Mouse (Mus musculus) c-Kit-positive CD71-negative TER-119-negative erythroid progenitor cells, embryonic 14.5 days (primary cell): ENCODE results near the gene Fasn.
"Not testable (repeated sequence)": the region's sequence is repeated elsewhere in the genome, so short reads cannot be mapped to it uniquely, and the experiment has no call there.

Experiments
- DNase-seq: peaks from one replicate; pipeline ENCODE4 v3.0.0-alpha.2; 2013; ENCODE audit warnings: low read depth

Gene Fasn

GRCm38 (mm10) chr11:120823956-120824786 lies at the start of gene Fasn:
Gene Fasn (minus strand): TSS chr11:120824547.
- peak; percentile 84 for DNase-seq

GRCm38 (mm10) chr11:120873206-120873605 lies 48.9 kb upstream of the Fasn start:
- DNase-seq, result no peak

GRCm38 (mm10) chr11:120871521-120871920 lies 47.2 kb upstream of the Fasn start:
- no peak for DNase-seq

DNA sequence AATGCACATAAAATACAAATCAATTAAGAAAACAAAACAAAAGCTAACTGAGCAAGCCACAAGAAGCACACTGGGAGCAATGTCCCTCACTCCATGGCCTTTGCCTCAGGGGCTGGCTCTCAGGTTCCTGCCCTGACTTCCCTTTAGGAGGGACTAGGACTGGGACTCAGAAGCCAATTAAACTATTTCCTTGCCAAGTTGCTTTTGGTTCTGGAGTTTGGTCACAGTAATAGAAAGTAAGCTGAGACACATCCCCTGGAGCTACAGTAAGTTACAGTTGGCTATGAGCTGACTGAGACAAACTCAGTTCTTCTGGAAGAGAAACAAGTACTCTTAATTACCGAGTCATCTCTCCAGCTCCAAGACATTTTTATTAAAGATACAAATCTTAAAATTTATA lies 41.5 kb upstream of the Fasn start:
- DNase-seq, result no peak

DNA sequence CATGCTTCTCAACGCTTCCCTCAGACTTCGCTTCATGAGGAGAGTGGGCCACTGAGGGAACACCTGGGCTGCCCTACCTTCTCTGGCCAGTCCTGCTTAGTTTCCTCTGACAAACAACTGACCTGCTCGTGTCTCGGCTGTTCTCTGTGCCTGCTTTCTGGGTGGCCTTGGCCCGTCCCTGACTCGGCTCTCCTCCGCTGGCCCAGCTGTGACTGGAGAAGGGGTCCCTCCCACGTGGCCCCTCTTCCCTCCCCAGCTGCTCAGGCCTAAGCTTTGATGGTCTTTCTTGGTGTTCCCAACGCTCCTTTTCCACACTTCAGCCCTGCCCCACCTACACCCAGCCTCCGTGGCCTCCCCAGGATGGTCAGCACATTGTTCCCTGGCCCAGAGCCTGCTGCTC lies 38.5 kb upstream of the Fasn start:
- DNase-seq, result no peak

- DNase-seq, result not testable (repeated sequence)
Observed at GRCm38 (mm10) chr11:120855938-120856337, 31.6 kb upstream of the Fasn start.

GRCm38 (mm10) chr11:120853788-120854187 lies 29.4 kb upstream of the Fasn start:
- no peak for DNase-seq

DNA sequence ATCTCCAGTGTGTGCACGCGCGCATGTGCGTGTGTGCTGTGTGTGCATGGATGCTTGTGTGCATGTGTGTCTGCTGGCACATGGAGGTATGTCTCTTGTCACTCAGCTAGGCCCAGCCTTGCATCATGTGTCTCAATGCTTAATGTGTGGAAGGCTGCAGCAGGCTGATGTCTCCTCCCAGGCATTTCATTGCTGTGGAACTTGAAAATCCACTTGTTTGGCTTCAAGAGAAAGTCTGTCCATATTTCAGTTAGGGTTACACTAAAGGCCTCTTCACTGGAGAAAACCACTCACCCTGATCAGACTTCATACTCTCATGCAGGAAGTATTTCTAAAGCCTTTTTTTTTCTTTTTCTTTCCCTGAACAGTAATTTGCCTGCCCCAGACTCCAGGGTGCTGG lies 28.8 kb upstream of the Fasn start:
- no peak for DNase-seq

DNA sequence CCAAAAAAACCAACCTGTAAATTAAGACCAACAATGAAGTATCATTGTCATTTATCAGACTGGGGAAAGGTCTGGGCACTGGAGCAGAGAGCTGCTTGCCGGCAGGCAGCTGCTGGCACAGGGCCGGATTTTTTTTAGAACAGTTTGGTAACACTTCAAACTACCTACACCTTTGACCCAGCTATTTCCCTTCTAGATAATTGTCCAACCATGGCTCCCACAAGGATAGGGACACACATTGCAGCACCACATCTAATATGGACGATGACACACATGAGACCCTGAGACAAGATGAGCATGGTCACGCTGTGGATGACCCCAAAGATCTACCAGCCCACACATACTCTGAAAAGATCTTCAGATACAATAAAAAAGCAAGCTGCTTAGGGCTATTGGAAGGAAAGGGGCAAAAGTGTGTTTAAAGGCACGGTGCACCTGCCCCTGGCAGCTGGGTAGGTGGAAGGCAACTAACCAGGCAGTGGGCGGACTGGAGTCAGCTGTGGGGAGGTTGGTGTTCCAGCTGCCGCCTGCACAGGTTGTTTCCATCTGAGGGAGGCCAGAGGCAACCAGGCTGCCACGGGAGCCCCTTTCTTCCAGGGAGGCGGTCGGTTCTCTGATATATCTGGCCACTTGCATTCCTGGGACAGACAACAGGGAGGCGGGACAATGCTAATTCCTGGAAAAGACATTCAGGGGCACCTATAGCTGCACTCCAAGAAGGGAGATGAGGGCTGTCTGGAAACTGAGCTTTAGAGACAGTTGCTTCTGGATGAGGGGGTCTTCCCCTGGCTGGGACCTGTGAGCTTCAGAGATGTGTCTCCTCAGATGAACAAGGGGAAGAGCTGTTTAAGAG lies 28.0 kb upstream of the Fasn start:
- no peak for DNase-seq

DNA sequence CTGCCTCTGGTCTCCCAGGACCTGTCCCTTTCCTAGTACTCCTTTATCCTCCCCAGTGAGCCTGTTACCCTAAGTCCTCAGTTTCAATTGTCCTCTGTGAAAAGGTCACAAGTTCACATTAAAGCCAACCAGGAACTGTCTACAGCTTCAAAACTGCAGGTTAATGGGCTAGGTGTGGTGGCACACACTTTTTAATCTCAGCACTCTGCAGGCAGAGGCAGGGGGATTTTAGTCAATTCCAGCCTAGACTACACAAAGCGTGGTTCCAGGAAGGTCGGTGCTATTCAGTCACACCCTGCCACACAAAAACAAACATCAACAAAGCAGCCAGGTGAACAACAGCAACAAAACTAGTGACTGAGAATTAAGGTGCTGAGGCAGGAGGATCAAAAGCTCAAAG lies 27.2 kb upstream of the Fasn start:
- no peak for DNase-seq

- DNase-seq, result no peak
Observed at GRCm38 (mm10) chr11:120851132-120851531, 26.8 kb upstream of the Fasn start.

- no peak for DNase-seq
Observed at GRCm38 (mm10) chr11:120850331-120851030, 26.1 kb upstream of the Fasn start.

- no peak for DNase-seq
Observed at GRCm38 (mm10) chr11:120846725-120847475, 22.6 kb upstream of the Fasn start.

DNA sequence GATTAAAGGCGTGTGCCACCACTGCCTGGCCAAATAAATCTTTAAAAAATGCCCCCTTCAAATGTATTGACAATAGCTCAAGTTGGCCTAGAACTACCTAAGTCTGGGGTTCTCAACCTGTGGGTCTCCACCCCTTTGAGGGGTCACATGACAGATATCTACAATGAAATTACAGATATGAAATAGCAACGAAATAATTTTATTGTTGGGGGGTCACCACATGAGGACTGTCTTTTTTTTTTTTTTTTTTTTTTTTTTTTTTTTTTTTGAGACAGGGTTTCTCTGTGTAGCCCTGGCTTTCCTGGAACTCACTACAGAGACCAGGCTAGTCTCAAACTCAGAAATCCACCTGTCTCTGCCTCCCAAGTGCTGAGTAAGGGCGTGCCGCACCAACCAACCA lies 20.0 kb upstream of the Fasn start:
- DNase-seq, result no peak

DNA sequence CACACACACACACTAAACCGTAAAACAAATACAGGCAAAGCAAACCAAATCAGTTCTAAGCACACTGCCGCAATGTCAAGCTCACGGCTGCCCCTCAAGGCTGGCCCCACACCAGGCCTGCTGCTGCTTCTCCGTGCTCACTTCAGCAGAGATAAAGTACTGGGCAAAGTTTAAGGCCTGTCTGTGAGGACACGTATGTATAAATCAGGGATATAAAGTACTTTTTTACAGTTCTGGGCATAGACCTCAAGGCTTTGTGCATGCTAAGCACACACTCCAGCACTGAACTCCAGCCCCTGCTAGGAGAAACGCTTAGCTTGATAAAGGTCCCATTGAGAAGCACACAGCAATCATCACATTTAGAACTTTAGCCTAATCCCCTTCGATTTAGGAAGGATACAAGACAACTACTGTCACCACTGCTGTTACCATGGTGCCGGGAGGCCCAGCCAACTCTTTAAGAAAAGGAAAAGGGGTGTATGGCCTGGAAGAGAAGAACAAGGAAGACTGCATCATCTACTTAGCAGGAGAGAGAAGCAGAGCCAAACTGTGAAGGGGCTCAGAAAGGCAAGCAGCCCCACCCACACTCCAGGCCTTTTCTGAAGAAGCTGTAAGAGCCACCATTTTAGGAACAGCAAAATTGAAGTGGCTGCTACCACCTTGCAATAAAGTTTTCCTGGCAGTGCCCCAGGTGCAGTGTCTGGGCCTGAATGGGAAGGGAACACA lies 9.4 kb upstream of the Fasn start:
- DNase-seq, result no peak

DNA sequence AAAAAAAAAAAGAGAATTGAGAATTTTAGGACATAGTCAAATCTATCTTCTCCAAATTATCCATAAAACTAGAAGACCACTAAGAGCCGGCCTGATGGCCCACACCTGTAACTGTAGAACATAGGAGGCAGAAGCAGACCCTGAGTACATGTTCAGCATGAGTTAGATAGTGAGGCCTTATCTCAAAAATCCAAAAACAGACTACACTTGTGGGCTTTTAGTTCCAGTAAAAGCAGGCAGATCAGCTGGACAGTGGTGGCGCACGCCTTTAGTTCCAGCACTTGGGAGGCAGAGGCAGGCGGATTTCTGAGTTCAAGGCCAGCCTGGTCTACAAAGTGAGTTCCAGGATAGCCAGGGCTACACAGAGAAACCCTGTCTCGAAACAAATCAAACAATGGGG lies 8.6 kb upstream of the Fasn start:
- not testable (repeated sequence) for DNase-seq

DNA sequence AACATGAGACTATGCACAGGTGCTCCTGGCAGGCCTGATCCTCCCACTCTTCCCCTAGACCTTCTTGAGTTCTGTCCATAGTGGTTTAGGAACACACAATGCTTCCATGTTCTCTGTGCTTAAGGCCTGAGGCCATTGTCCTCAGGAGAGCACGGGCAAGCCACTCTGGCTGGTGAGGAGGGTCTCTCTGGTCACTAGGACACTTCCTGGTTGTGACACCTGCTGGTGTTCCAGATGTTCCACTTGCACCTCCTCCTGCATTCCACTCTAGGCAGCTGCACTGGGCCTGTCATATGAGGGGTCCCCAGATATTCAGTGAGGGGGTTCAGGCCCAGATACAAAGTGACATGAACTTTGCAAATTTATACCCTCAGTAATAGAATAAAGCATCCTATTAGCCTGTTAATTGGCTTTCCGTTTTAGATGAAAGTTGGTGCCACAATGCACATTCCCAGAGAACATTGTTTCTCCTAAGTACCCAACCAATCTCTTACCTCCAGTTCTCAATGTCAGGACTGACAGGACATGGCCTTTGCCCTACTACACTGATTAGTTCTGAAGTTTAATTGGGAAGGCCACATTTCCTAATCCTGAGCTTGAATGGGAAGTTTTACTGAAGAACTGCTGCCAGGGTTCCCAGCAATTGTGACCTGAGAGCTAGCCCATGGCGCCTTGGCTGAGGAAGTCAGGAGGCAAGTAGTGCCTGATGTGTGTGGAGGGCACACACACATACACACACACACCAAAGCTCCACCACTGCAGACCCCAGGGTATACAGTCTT lies 7.5 kb upstream of the Fasn start:
- no peak for DNase-seq

DNA sequence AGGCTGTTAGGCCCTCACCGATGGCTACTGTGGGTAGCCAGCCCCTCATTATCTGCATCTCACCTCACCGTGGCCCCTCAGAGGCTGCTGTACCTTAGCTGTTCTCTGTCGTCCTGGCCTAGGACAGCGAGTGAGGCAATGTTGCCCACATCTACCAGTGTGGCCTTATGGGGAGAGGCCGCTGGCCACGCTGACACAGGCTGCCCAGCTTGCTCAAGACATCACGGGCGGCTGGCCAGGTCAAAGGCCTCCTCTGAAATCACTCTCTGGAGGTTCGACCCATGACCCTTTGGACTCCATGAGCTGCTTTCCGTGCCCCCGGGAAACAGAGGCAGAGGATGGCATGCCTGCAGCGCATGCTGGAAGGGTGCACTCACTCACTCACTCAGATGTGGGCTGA lies 6.3 kb upstream of the Fasn start:
- no peak for DNase-seq

DNA sequence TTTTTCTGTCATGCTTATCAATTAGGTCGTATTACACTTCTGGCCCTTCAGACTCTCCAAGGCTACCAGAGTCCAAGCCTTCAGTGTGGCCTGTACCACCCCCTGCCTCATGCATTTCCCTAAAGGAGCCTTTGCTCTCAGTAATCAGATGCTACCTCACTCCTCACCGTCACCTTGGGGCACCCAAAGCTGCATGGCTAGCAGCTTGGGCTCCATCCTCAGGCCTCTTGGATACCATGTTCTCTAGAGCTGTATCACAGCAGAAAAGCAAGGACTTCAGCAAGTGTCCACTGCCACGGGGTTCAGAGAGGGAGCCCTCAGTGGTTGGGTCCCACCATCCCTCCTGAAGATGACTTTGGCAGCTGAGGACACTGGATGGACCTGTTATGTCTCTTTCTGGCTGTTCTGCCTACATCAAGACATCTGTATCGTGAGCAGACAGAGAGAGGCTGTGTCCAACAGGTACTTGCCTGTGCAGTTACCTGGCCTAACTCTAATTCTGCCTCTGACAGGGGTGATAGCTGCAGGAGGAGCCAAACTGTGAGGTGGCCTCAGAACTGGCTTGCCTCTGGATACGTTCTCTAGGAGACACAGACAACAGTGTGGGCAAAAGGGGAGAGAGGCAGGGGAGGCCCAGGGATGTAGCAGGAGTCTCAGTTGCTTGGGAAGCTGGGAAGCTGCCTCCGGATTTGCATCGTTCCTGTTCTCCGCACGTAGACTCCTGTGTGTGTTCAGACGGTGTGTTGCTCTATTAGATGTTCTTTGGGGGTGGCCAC lies 5.6 kb upstream of the Fasn start:
- no peak for DNase-seq

- DNase-seq, result no peak
Observed at GRCm38 (mm10) chr11:120828416-120828815, 4.1 kb upstream of the Fasn start.
